Mouse (Mus musculus) hindbrain, embryonic 16.5 days (tissue): ENCODE data around the gene Hnrnph2. TPM values are rescaled to one million over a fixed set of nuclear protein-coding genes. Genes with fewer than 3 reads are reported as not detected.

Experiments used
- ATAC-seq: fragments of 200-750 bp; cut with Nextera tagmentation; 2 replicates; pipeline ENCODE4 v1.8.0; 2017; ENCODE audit warnings: moderate TSS enrichment, moderate library complexity
- H3K27ac ChIP-seq: fragments of 300-500 bp; sonication (generic); 2 replicates; pipeline ENCODE4 v1.5.1; 2014; ENCODE audit warnings: low read depth, mild to moderate bottlenecking, control low read depth, low read length, moderate library complexity
- H3K27me3 ChIP-seq: fragments of 300-500 bp; sonication (generic); replicated peaks from 2 replicates; pipeline ENCODE4 v1.6.1; 2014; ENCODE audit warnings: low read length; ENCODE audit not compliant: control insufficient read depth, insufficient read depth
- H3K36me3 ChIP-seq: fragments of 300-500 bp; sonication (generic); 2 replicates; pipeline ENCODE4 v1.6.1; 2014; ENCODE audit warnings: mild to moderate bottlenecking, low read length, moderate library complexity, mixed read lengths; ENCODE audit not compliant: control insufficient read depth, insufficient read depth
- H3K4me1 ChIP-seq: fragments of 300-500 bp; sonication (generic); 2 replicates; pipeline ENCODE4 v1.6.1; 2014; ENCODE audit warnings: low read depth, low read length; ENCODE audit not compliant: control insufficient read depth, insufficient read depth
- H3K4me2 ChIP-seq: fragments of 300-500 bp; sonication (generic); 2 replicates; pipeline ENCODE4 v1.6.1; 2014; ENCODE audit warnings: mild to moderate bottlenecking, low read length, control low read depth, moderate library complexity
- H3K4me3 ChIP-seq: fragments of 300-500 bp; sonication (generic); 2 replicates; pipeline ENCODE4 v1.5.1; 2014; ENCODE audit warnings: mild to moderate bottlenecking, low read length, control low read depth, moderate library complexity
- H3K9ac ChIP-seq: fragments of 300-500 bp; sonication (generic); 2 replicates; pipeline ENCODE4 v1.6.1; 2014; ENCODE audit warnings: low read depth, mild to moderate bottlenecking, control low read depth, low read length, moderate library complexity
- H3K9me3 ChIP-seq: fragments of 300-500 bp; sonication (generic); 2 replicates; pipeline ENCODE4 v1.6.1; 2014; ENCODE audit warnings: mild to moderate bottlenecking, low read length, moderate library complexity; ENCODE audit not compliant: control insufficient read depth
- WGBS: fragments of 180-500 bp; shearing (Covaris S2); extraction: QIAGEN DNeasy Blood & Tissue Kit; methylation state at CpG from one replicate; pipeline ENCODE4 v1.1.7; 2014; 5-methylcytosine and 5-hydroxymethylcytosine counted together
- polyA plus RNA-seq: library from polyadenylated mRNA; unstranded; fragments of >200 nt; fragmentation: Nextera tagmentation; extraction: Ambion mirVana; gene quantifications from 2 replicates; pipeline ENCODE4 v1.2.1, GENCODE M21; 2015

Gene Hnrnph2
- 140 and 141 TPM in 2 replicates for polyA plus RNA-seq

GRCm38 (mm10) chrX:134600659-134601379, at the start of gene Hnrnph2, which contains the start of gene Gla:
TSS of gene Hnrnph2 (plus strand) at chrX:134601179.
TSS of gene Gla (minus strand) at chrX:134601125.
- Histone ChIP-seq H3K4me2 (peak within 1 kb of the TSS; percentile 59), H3K36me3 (no peaks in the 10 kb centered on the region), H3K27ac (peak within 1 kb of the TSS; percentile 93), H3K4me3 (peak within 1 kb of the TSS; percentile 53), H3K4me1 (no peaks in the 10 kb centered on the region), H3K9ac (peak within 1 kb of the TSS; percentile 62), H3K27me3 (no peaks in the 10 kb centered on the region), H3K9me3 (no peaks in the 10 kb centered on the region)
- peak; percentile 98 for ATAC-seq
- 18% methylated on average over 33 of the region's 33 CpGs for WGBS

GRCm38 (mm10) chrX:134553326-134553725, 47.7 kb upstream of the Hnrnph2 start:
- WGBS, result 85% methylated on average over 4 of the region's 4 CpGs

GRCm38 (mm10) chrX:134554425-134554824, 46.6 kb upstream of the Hnrnph2 start:
- Histone ChIP-seq H3K4me1 (no peaks in the 10 kb centered on the region), H3K9ac (no peak overlapping the region), H3K36me3 (no peaks in the 10 kb centered on the region), H3K27ac (no peak overlapping the region), H3K4me3 (no peak overlapping the region), H3K27me3 (no peaks in the 10 kb centered on the region), H3K9me3 (no peaks in the 10 kb centered on the region), H3K4me2 (no peak overlapping the region)
- 80% methylated on average over 6 of the region's 6 CpGs for WGBS
- no peak for ATAC-seq

More at GRCm38 (mm10) chrX:134553326-134553725, 47.7 kb upstream of the Hnrnph2 start:
- Histone ChIP-seq H3K4me3 (no peak overlapping the region), H3K27me3 (no peaks in the 10 kb centered on the region), H3K9me3 (no peaks in the 10 kb centered on the region), H3K9ac (no peak overlapping the region), H3K27ac (no peak overlapping the region), H3K36me3 (no peaks in the 10 kb centered on the region), H3K4me1 (no peaks in the 10 kb centered on the region), H3K4me2 (no peak overlapping the region)
- no peak for ATAC-seq

- Histone ChIP-seq H3K27me3 (no peaks in the 10 kb centered on the region), H3K27ac (no peak overlapping the region), H3K9me3 (no peaks in the 10 kb centered on the region), H3K4me1 (no peaks in the 10 kb centered on the region), H3K9ac (no peak overlapping the region), H3K36me3 (no peaks in the 10 kb centered on the region), H3K4me2 (no peak overlapping the region), H3K4me3 (no peak overlapping the region)
- ATAC-seq, result no peak
- 95% methylated on average over 4 of the region's 4 CpGs for WGBS
Observed at GRCm38 (mm10) chrX:134564326-134564725, 36.7 kb upstream of the Hnrnph2 start.

- Histone ChIP-seq H3K36me3 (no peaks in the 10 kb centered on the region), H3K4me3 (no peak overlapping the region), H3K9ac (no peak overlapping the region), H3K27ac (no peak overlapping the region), H3K9me3 (no peaks in the 10 kb centered on the region), H3K27me3 (no peaks in the 10 kb centered on the region), H3K4me1 (no peaks in the 10 kb centered on the region), H3K4me2 (no peak overlapping the region)
- 84% methylated on average over 8 of the region's 8 CpGs for WGBS
- ATAC-seq, result no peak
Observed at GRCm38 (mm10) chrX:134566536-134567222, 34.3 kb upstream of the Hnrnph2 start.

- Histone ChIP-seq H3K9ac (no peak overlapping the region), H3K36me3 (no peaks in the 10 kb centered on the region), H3K27ac (no peak overlapping the region), H3K4me2 (no peak overlapping the region), H3K9me3 (no peaks in the 10 kb centered on the region), H3K4me1 (no peaks in the 10 kb centered on the region), H3K4me3 (no peak overlapping the region), H3K27me3 (no peaks in the 10 kb centered on the region)
- 87% methylated on average over 4 of the region's 4 CpGs for WGBS
- ATAC-seq, result no peak
Observed at GRCm38 (mm10) chrX:134577896-134578295, 23.1 kb upstream of the Hnrnph2 start.

GRCm38 (mm10) chrX:134580528-134581305, 20.3 kb upstream of the Hnrnph2 start:
- Histone ChIP-seq H3K9ac (no peak overlapping the region), H3K4me2 (no peak overlapping the region), H3K27me3 (no peaks in the 10 kb centered on the region), H3K4me1 (no peaks in the 10 kb centered on the region), H3K4me3 (no peak overlapping the region), H3K36me3 (no peaks in the 10 kb centered on the region), H3K9me3 (no peaks in the 10 kb centered on the region), H3K27ac (no peak overlapping the region)
- WGBS, result 88% methylated on average over 14 of the region's 14 CpGs
- no peak for ATAC-seq

- no peaks in the 10 kb centered on the region for H3K36me3 ChIP-seq
- peaks cover 6% of the 10 kb centered on the region for H3K4me1 ChIP-seq
- WGBS, result 86% methylated on average over 11 of the region's 11 CpGs
- H3K4me3 ChIP-seq, result no peak overlapping the region
- H3K9ac ChIP-seq, result no peak overlapping the region
- no peak for ATAC-seq
- H3K27me3 ChIP-seq, result no peaks in the 10 kb centered on the region
- no peaks in the 10 kb centered on the region for H3K9me3 ChIP-seq
- no peak overlapping the region for H3K4me2 ChIP-seq
- no peak overlapping the region for H3K27ac ChIP-seq
Observed at GRCm38 (mm10) chrX:134582270-134582669, 18.7 kb upstream of the Hnrnph2 start.
